Mouse (Mus musculus) MEL (cell line): ENCODE measurements at regions not wholly inside any gene's neighbourhood (a gene's known extent, or its start where the extent isn't known, plus 50 kb on each side); places are given as distances from the start of the nearest gene placed in this dataset.

Experiments used
- CTCF ChIP-seq, 3 experiments: IDR thresholded peaks in 2 of 3; conservative IDR thresholded peaks in 1 of 3; 2 replicates each; pipeline ENCODE4 v1.5.1; 2011 to 2012; ENCODE audit warnings: low read length in 3 of 3, low read depth in 2 of 3, mild to moderate bottlenecking in 2 of 3, improper control_type of control experiment in 1 of 3, inconsistent platforms in 1 of 3, mixed read lengths in 1 of 3, moderate library complexity in 1 of 3; ENCODE audit not compliant: control insufficient read depth in 1 of 3, insufficient read depth in 1 of 3, poor library complexity in 1 of 3, severe bottlenecking in 1 of 3
- EP300 ChIP-seq, 2 experiments: IDR thresholded peaks; 2 replicates each; pipeline ENCODE4 v1.6.1; 2011; ENCODE audit warnings: improper control_type of control experiment in 2 of 2, low read length in 2 of 2, low read depth in 1 of 2, mild to moderate bottlenecking in 1 of 2
- GATA1 ChIP-seq: IDR thresholded peaks from 2 replicates; pipeline ENCODE4 v1.6.1; 2011; ENCODE audit warnings: low read depth, low read length, improper control_type of control experiment
- MXI1 ChIP-seq: IDR thresholded peaks from 2 replicates; pipeline ENCODE4 v1.6.1; 2011; ENCODE audit warnings: mild to moderate bottlenecking, low read depth, low read length, improper control_type of control experiment
- MYB ChIP-seq: IDR thresholded peaks from 2 replicates; pipeline ENCODE4 v1.6.1; 2011; ENCODE audit warnings: mild to moderate bottlenecking, low read depth, low read length, improper control_type of control experiment
- ZC3H11A ChIP-seq: IDR thresholded peaks from 2 replicates; pipeline ENCODE4 v1.6.1; 2012; ENCODE audit warnings: low read depth, mild to moderate bottlenecking, inconsistent platforms, low read length, improper control_type of control experiment
- ZMIZ1 ChIP-seq: IDR thresholded peaks from 2 replicates; pipeline ENCODE4 v1.6.1; 2012; ENCODE audit warnings: low read depth, mild to moderate bottlenecking, inconsistent platforms, low read length, improper control_type of control experiment, moderate library complexity

DNA sequence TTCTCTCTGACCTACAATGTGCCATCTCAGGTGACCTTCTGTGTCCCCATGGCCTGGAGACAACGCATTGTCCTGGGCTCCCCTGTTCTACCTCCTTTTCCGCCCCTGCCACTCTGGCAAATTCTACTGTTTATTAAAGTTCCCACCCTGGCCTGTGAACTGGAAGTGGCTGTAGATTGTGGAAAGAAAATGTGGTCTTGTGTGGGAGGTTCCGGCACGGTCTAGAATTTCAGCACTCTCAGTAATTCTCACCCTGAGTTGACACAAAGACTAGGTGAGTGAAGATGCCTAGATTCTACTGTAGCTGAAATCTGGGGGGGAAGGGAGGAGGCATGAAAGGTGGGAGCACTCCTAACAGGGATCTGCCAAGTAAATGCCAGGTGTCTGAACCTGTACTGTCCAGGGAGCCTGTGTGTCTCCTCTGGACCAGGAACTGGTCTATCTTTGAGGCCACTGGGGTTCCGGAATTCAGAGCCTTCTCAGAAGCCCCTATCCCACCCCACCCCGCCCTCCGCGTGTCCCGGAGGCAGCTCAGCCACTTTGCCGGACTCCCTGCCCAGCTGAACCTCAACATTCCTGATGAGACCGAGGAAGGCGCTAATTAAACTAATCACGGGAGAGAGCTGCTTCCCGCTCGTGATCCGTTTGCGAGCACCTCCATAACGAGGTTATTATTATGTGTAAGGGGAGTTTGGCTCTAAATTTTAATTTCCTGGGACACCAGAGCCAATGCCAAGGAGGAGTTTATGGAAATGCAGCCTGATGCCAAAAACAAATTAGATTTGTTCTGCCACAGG, 77.3 kb upstream of the Cpsf6 start:
- TF ChIP-seq GATA1: no peak
- TF ChIP-seq CTCF (IDR thresholded peaks at IDR 0.05 in 2 of 3, conservative IDR thresholded peaks at IDR 0.05 in 1 of 3; ENCODE audit: control insufficient read depth in 1 of 3, insufficient read depth in 1 of 3, low read depth in 2 of 3, low read length in 3 of 3, poor library complexity in 1 of 3, severe bottlenecking in 1 of 3): no peak
- TF ChIP-seq MYB: no peak
- no peak for TF ChIP-seq EP300 (IDR thresholded peaks at IDR 0.05; ENCODE audit: low read depth in 1 of 2, low read length in 2 of 2)
- no peak for TF ChIP-seq MXI1
- TF ChIP-seq ZC3H11A: no peak
- TF ChIP-seq ZMIZ1: no peak
